Mouse (Mus musculus): ENCODE data around the gene Rftn2. TPM values are rescaled to one million over a fixed set of nuclear protein-coding genes. Genes with fewer than 3 reads are reported as not detected.
"Not testable (repeated sequence)": the region's sequence is repeated elsewhere in the genome, so short reads cannot be mapped to it uniquely, and the experiment has no call there.

Gene Rftn2
- total RNA-seq, 2 experiments from 2014 or later: 14.2 to 19.7 TPM

DNA sequence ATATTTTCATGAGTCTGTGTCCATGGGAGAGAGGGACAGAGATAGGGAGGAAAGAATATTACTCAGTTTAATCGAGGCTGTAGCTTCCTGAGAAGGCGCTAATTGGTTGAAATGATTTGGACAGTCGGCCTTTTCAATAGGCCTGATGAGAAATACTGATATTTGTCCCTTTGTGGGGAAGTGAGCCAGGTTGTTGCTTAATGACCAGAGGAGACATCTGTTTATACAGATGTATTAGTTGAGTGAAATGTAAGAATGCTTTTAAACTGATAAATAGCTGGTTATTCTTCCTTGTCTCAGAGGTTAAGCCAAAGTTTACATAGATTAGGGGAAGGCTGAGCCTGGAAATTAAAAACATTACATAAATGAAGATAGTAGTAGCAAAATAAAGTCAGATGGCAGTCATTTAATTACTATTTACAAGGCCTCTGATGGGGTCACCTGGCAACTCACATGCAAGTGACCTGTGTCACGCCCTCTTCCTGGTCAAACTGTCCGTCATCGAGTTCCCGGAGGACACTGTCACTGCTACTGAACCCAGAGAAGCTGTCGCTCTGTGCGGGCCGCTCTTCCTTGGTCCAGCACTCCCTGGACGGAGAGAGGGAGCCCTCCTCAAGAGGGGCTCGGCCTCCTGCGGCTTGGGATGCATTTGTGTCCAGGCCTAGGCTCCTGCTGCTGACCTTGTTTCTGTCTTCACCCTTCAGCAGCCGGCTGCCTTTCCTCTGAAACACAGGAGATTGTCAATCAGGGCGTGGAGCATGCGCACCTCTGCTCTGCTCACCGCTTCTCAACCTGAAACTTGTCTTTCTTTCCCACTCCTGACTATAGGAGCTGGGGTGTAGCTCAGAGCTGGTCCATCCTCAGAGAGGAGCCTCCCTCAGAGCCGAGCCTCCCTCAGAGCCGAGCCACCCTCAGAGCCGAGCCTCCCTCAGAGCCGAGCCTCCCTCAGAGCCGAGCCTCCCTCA is 54.9 kb downstream of the Rftn2 start:
- no peak for DNase-seq

DNA sequence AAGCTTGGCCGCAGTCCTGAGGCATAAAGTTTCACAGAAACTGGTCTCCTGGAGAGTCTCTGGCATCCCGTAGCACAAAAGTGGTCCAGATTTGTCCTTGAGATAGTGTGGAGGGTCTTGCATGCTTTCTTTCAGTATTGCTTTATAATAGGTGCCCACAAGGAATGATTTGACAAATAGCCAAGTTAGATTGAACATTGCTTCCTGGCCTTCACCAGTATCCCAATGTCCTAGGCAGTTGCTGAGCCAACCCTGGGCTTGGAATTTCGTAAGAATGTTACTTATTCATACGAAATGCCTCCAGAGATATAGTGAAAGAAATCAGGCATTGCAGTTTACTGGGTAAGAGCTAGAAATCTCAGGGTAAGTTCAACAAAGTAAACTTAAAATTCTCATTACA is 58.0 kb downstream of the Rftn2 start:
- no peak for DNase-seq

DNA sequence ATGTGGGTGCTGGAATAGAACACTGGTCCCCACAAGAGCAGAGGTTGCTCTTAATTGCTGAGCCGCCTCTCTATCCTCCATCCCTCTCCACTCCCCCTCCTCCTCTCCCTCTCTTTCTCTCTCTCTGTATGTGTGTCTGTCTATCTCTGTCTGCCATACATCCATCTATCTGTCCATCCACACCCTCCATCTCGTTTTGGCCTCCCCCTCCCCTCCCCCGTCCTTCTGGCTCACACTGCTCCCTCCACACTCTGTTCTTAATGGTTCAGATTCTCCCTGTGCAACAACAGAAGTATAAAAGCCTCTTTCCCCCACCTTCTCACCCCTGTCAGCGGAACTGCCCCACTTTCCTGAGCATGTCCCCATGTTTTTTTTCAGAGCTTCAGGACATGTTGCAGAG is 59.0 kb downstream of the Rftn2 start:
- no peak for DNase-seq

DNA sequence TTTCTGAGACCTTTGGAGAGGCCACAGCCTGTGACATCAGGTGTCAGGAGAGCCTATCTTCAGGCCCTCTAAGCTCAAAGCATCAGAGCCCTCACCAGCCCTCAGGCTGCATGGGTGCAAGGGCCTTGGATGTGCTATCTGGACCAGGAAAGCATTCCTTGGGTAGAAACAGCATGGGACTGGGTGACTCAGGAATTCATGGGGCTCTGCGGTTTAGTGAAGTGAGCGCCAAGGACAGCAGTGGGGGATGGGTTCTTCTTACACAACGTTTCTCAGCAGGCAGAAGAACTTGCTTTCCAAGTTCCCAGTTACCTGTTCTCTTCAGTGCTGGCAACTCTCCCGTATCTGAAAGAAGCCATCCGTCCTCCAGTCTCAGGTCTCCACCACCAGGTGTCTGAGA is 62.6 kb downstream of the Rftn2 start:
- peak; percentile 64 for DNase-seq

DNA sequence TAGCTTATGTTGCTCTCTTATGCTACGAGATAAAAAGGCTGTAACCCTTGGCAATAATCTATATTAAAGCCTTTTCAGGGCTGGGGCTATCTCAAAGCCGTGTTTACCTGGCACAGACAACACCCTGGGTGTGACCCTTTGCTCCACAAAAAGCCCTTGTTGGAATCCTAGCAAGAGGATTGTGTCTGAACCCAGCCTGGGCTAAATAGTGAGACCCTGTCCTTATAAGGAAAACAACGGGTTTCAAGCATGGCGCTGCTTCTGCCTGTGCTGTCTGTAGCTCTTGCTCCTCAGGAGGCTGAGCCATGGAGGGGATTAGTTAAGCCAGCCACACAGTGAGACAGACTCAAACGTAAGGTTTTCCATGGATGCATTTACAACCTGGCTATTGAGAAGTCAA is 63.8 kb downstream of the Rftn2 start:
- no peak for DNase-seq

DNA sequence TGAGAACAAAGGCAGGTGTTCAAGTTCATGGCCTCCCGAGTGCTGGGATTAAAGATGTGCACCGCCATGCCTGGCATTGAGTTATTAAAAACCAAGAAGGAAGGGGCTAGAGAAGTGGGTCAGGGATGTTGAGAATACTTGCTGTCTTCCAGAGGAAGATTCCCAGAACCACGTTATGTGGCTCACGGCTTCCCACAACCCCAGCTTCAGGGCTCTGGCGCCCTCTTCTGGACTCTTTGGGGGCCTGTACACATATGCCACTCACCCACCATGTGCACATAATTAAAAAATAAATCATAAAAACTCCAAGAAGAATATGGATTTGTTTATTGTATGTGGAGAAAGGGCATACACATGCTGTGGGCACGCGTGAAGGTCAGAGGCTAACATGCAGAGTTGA is 64.7 kb downstream of the Rftn2 start:
- peak; percentile 66 for DNase-seq

DNA sequence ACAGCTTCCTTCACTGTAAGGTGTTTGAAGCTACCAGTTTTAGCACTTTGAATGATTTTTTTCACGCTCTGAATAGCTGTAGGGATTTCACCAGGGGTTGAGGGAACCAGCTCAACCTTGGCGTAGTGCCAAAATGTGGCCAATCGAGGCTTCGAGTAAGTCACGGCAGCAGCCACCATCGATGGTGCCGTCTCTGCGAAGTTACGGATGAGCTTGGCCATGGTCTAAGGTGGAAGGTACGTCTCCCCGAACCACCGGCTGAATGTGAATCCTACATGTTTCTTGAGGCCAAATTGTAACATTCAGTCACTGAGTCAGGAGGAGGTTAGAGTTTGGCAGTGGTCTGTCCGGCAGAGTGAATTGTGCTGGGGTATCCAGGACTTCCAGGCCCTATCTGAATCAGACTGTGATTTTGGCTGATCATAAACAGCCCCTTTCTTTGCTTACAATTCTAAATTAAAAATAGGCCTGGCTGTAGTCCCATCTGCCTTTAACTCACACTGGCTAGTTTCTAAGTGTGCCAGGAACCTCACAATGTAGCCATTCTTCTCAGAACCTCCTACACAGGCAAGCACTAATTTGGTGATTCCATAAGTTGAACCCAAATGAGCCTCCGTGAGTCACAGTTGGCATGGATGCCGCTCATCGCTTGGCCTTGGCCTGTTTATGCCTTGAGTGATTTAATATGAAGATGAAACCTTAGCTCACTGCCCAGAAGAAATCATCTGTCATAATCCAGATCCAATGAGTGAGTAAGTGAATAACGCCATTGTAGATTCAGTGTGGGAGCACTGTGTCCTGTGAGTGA is 65.5 kb downstream of the Rftn2 start:
- peak; percentile 79 for DNase-seq

GRCm38 (mm10) chr1:55160218-55160617 is 66.4 kb downstream of the Rftn2 start:
- DNase-seq: no peak

DNA sequence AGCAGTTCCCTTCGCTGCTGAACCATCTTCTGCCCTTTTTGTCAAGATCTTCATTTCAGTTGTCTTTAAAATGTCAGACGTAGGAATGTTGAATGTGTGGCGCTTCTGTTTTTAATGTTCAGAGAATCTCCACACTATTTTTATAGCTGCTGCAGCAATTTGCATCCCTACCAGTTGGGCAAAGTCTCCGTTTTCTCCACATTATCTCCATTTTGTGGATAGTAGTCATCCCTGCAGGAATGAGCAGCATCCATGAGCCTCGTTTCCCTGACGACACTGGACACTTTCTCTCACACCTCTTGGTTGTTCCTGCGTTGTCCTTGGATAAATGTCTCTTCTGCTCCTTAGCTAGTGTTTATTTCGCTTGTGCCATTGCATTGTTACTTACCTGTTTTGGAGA is 67.8 kb downstream of the Rftn2 start:
- DNase-seq: no peak

GRCm38 (mm10) chr1:55158211-55158610 is 68.4 kb downstream of the Rftn2 start:
- DNase-seq: no peak

- no peak for DNase-seq
Measured at GRCm38 (mm10) chr1:55157329-55157728, 69.3 kb downstream of the Rftn2 start.

DNA sequence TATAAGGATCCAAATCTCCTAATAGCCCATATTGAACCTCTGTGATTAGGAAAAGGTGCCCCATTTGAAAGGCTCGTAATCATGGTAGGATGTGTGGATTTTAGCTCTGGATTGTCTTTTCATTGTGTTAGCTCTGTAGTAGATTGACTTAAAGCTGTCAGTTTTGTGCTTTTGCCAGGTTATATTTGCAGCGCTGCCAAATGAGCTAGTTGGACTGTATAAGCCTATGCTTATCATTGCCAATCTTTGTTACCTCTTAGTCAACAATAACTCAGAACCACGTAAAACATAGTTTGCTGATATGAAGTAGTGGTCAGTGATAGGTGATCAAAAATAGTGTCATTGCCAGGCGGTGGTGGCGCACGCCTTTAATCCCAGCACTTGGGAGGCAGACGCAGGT is 81.0 kb downstream of the Rftn2 start:
- no peak for DNase-seq

DNA sequence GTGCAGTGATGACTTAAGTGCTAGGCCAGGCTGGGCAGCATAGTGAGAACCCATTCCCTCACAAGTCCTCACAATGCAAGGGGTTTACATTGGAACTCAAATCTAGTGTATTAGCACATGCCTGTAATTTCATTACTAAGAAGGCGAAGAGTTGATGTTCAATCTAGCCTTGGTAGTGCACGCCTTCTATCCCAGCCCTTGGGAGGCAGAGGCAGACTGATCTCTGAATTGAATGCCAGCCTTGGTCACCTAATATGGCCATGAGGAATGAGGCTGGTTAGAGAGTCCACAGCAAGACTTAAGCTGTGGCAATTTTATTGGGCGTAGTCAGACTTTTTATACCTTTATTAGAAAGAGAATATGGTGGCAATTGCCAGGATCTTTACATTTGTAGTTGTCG is 82.2 kb downstream of the Rftn2 start:
- DNase-seq: no peak

- no peak for DNase-seq
Measured at GRCm38 (mm10) chr1:55135846-55136245, 90.7 kb downstream of the Rftn2 start.

- no peak for DNase-seq
Measured at GRCm38 (mm10) chr1:55134301-55134700, 92.3 kb downstream of the Rftn2 start.

- DNase-seq: no peak
Measured at GRCm38 (mm10) chr1:55133173-55133572, 93.4 kb downstream of the Rftn2 start.

DNA sequence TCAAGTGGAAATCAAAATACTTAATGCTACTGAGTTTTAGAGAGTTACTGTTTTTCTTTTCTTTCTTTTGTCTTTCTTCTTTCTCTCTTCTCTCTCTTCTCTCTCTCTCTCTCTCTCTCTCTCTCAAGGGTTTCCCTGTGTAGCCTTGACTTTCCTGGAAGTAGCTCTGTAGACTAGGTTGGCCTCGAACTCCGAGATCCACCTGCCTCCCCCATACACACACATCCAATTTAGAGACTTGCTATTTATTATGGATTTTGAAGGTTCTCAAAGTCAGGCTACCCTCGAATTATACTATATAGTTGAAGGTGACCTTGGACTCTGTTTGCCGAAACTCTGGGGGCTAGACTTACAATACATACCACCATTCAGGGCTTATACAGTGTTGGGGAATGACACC is 94.3 kb downstream of the Rftn2 start:
- no peak for DNase-seq

DNA sequence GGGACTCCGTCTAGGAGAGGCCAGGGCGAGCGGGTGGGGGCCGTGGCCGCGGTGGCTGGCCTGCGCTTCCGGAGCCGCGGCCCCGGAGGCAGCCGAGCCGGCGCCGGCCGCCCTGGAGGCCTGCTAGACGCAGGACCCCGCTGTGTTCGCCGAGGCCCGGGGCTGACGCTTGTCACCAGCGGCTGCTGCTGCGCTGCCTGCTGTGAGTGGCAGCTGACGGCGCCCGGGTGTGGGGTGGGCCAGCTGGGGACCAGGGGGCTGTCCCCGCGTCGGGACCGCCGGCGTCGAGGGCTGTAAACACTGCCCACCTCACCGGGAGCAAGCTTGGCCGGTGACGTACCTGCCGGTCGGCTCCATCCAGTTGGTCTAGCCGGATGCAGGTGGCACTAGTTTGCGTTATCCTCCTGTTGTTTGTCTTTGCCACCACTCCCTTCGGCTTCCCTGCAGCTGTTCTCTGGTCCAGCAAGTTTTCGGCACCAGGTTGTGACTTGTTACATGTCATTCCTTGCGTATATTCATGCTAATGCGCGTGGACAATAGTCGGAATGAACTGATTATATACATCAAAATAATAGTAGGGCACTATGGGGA is 95.1 kb downstream of the Rftn2 start:
- DNase-seq: peak; percentile 66

GRCm38 (mm10) chr1:55130943-55131401 is 95.6 kb downstream of the Rftn2 start, which contains the start of gene Mob4:
TSS of gene Mob4 (plus strand) at chr1:55131231.
- DNase-seq: peak; percentile 98

- DNase-seq: no peak
Measured at GRCm38 (mm10) chr1:55130190-55130916, 96.2 kb downstream of the Rftn2 start.

DNA sequence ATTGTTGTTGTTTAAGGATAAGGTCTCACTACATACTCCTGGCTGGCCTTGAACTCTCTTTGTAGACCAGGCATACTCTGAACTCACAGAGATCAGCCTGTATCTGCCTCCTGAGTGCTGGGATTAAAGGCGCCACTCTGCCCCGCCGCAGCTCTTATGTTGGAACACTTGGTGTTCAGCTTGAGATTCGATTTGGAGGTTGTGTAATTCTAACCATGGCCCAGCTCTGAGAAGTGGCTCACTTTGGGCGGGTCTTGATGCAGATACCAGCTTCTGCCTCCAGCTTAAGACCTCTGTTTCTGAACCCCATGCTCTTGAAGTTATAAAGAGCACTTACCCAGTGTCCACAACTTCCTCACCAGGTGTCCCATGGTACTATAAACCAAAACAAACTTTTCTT is 96.9 kb downstream of the Rftn2 start:
- DNase-seq: no peak

- DNase-seq: not testable (repeated sequence)
Measured at GRCm38 (mm10) chr1:55124136-55124535, 102.4 kb downstream of the Rftn2 start.
